Mouse (Mus musculus) liver, embryonic 11.5 days (tissue): ENCODE measurements around the gene Card10. TPM values are rescaled to one million over a fixed set of nuclear protein-coding genes. Genes with fewer than 3 reads are reported as not detected.

Experiments used
- ATAC-seq: fragments of 200-750 bp; cut with Nextera tagmentation; replicated peaks from 2 replicates; pipeline ENCODE4 v1.8.0; 2017; ENCODE audit warnings: moderate number of reproducible peaks, mild to moderate bottlenecking, moderate TSS enrichment, moderate library complexity; ENCODE audit not compliant: low FRiP score
- DNase-seq: peaks from one replicate; pipeline ENCODE4 v3.0.0-alpha.2; 2017; ENCODE audit warnings: low spot score
- H3K27ac ChIP-seq: fragments of 300-500 bp; sonication (generic); 2 replicates; pipeline ENCODE4 v1.5.1; 2014; ENCODE audit warnings: mild to moderate bottlenecking, low read depth, low read length, control low read depth
- H3K27me3 ChIP-seq: fragments of 300-500 bp; sonication (generic); replicated peaks from 2 replicates; pipeline ENCODE4 v1.6.1; 2014; ENCODE audit warnings: low read length, mixed read lengths; ENCODE audit not compliant: control insufficient read depth, insufficient read depth
- H3K36me3 ChIP-seq: fragments of 300-500 bp; sonication (generic); 2 replicates; pipeline ENCODE4 v1.6.1; 2014; ENCODE audit warnings: mild to moderate bottlenecking, low read length, moderate library complexity, mixed read lengths; ENCODE audit not compliant: control insufficient read depth, insufficient read depth
- H3K4me1 ChIP-seq: fragments of 300-500 bp; sonication (generic); replicated peaks from 2 replicates; pipeline ENCODE4 v1.6.1; 2014; ENCODE audit warnings: low read length, mixed read lengths; ENCODE audit not compliant: control insufficient read depth, insufficient read depth
- H3K4me2 ChIP-seq: fragments of 300-500 bp; sonication (generic); 2 replicates; pipeline ENCODE4 v1.6.1; 2014; ENCODE audit warnings: mild to moderate bottlenecking, control low read depth, moderate library complexity
- H3K4me3 ChIP-seq: fragments of 300-500 bp; sonication (generic); 2 replicates; pipeline ENCODE4 v1.5.1; 2014; ENCODE audit warnings: low read depth, low read length, control low read depth
- H3K9ac ChIP-seq: fragments of 300-500 bp; sonication (generic); 2 replicates; pipeline ENCODE4 v1.6.1; 2014; ENCODE audit warnings: low read depth, low read length, control low read depth
- H3K9me3 ChIP-seq: fragments of 300-500 bp; sonication (generic); 2 replicates; pipeline ENCODE4 v1.6.1; 2016; ENCODE audit warnings: low read length, inconsistent platforms, mixed read lengths; ENCODE audit not compliant: control insufficient read depth
- WGBS: fragments of 180-500 bp; shearing (Covaris S2); extraction: QIAGEN DNeasy Blood & Tissue Kit; methylation state at CpG from one replicate; pipeline ENCODE4 v1.1.7; 2014; 5-methylcytosine and 5-hydroxymethylcytosine counted together
- polyA plus RNA-seq: library from polyadenylated mRNA; unstranded; fragments of >200 nt; fragmentation: Nextera tagmentation; extraction: Ambion mirVana; gene quantifications from 2 replicates; pipeline ENCODE4 v1.2.1, GENCODE M21; 2014

Card10 gene
- polyA plus RNA-seq, 1 experiment from 2014 or later = 2.3 TPM

DNA sequence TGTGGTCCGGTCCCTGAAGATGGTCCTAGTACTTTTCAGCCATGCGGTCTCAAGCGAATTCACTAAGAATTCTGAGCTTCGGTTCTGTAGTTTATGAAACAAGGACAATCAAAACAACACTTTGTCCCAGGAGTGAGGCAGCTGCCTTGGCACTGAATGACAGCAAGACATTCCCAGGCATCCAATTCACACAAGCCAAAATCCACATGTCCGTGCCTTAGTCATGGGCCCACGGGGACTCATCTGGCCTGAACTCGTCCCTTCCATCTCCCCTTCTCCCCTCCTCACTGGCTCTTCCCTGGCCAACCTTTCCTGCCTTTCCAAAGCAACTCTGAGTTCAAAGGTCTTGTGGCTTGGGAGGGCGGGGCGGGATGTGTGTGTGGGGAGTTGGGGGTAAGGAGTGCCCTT is 16.4 kb downstream of the Card10 start:
- no peak overlapping the region for H3K4me2 ChIP-seq
- no peak for DNase-seq
- H3K9me3 ChIP-seq = no peaks in the 10 kb centered on the region
- 75% methylated on average over 9 of the region's 9 CpGs for WGBS
- no peak overlapping the region for H3K4me3 ChIP-seq
- no peaks in the 10 kb centered on the region for H3K27me3 ChIP-seq
- peaks cover 11% of the 10 kb centered on the region for H3K4me1 ChIP-seq
- no peaks in the 10 kb centered on the region for H3K36me3 ChIP-seq
- H3K27ac ChIP-seq = no peak overlapping the region; the same call in 1 of the 2 replicates
- no peak for ATAC-seq
- no peak overlapping the region for H3K9ac ChIP-seq

DNA sequence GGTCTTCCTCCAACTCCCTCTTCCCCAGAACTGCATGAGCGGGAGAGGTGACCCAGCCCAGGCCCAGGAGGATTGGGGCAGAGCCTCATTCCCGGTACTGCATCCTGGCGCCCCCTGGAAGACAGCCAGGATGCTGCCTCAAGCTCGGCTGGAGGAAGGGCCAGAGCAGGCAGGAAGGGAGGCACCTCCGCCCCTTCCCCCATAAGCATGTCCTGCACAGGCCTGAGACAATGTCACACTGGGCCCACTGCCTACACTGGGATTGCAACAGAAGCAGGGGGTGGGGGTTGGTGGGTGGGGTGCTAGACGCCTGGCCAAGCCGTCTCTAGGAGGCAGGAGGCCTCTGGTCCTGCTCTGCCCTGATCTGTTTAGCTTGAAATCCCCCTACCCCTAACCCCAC is 16.9 kb downstream of the Card10 start:
- Histone ChIP-seq H3K9me3 (no peaks in the 10 kb centered on the region), H3K4me3 (no peak overlapping the region), H3K27ac (no peak overlapping the region; the same call in 1 of the 2 replicates), H3K27me3 (no peaks in the 10 kb centered on the region), H3K4me2 (no peak overlapping the region), H3K4me1 (peaks cover 11% of the 10 kb centered on the region), H3K9ac (no peak overlapping the region), H3K36me3 (no peaks in the 10 kb centered on the region)
- WGBS = 25% methylated on average over 7 of the region's 7 CpGs
- no peak for DNase-seq
- no peak for ATAC-seq

DNA sequence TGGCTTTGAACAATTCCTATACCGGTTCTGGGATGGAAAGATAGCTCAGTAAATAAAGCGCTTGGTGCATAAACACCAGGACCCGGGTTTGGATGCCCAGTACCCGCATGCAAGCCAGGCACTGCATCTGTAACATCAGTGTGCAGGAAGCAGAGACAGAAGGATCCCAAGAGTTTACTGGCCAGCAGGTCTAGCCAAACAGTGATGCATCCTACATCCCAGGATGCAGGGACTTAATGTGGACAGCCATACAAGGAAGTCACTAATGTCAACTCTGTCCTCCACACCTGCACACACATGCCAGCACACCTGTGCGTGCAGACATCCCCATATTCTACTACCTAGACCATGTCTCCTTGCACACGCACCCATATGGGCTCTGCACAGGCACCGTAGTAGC is 17.6 kb downstream of the Card10 start:
- H3K27me3 ChIP-seq = no peaks in the 10 kb centered on the region
- H3K9ac ChIP-seq = no peak overlapping the region
- H3K9me3 ChIP-seq = no peaks in the 10 kb centered on the region
- no peak for DNase-seq
- H3K27ac ChIP-seq = no peak overlapping the region
- no peak overlapping the region for H3K4me2 ChIP-seq
- 85% methylated on average over 7 of the region's 7 CpGs for WGBS
- no peaks in the 10 kb centered on the region for H3K36me3 ChIP-seq
- peaks cover 11% of the 10 kb centered on the region for H3K4me1 ChIP-seq
- H3K4me3 ChIP-seq = no peak overlapping the region
- ATAC-seq = no peak

DNA sequence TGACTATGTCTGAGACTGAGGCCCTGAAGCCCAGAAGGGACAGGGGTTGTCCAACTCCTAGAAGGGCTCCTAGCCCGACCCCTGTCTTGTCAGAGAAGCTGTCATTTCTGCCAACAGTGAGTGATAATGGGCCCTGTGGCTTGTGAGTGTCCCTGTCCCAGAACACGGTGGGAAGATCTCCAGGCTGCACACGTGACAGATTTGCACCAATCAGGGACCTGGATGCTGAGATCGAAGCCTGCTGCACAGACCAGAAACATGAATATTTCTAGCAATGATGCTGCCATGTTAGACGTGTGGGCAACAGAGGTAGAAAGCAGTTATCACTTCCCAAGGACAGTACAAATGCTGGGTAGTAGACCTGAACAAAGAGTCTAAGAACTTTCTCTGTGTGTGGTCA is 18.3 kb downstream of the Card10 start:
- no peaks in the 10 kb centered on the region for H3K36me3 ChIP-seq
- no peak for ATAC-seq
- no peak overlapping the region for H3K4me2 ChIP-seq
- H3K4me3 ChIP-seq = no peak overlapping the region
- H3K9me3 ChIP-seq = no peaks in the 10 kb centered on the region
- H3K4me1 ChIP-seq = peaks cover 11% of the 10 kb centered on the region
- WGBS = 66% methylated on average over 5 of the region's 5 CpGs
- H3K27ac ChIP-seq = no peak overlapping the region
- H3K27me3 ChIP-seq = no peaks in the 10 kb centered on the region
- H3K9ac ChIP-seq = no peak overlapping the region
- no peak for DNase-seq

DNA sequence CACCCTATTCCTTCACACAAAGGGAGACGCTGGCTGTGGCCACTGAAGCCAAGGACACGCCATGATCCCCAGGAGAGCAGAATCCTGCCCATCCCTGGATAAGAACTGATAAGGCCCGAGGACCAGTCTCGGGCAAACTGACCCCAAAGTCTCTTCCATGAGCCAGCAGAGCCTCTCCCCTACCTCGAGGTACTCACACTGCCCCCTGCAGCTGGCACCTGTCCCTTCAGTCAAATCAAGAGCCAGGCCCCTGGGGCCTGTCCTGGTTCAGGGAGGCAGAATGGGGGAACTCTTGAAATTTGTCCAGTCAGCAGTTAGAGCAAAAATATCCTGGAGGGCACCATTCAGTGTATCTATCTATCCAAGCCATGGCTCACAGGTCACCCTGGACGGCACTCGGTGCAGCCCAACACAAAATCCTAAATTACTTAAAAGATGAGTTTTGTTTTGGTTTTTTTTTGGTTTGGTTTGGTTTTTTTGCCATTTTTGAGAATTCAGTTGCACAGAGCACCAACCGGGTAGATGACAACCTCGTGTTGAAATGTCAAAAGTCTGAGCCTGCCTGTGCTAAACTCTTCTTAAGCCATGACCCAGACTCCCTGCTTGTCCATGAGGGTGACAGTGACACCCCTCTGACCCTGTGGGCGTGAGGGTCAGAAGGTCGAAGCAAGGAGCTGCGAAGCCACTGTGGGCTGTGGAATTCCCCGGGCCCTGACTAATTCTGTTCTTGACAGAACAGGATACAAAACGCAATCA is 20.3 kb downstream of the Card10 start:
- ATAC-seq = no peak
- H3K9me3 ChIP-seq = no peaks in the 10 kb centered on the region
- peaks cover 16% of the 10 kb centered on the region for H3K4me1 ChIP-seq
- H3K27me3 ChIP-seq = no peaks in the 10 kb centered on the region
- no peak overlapping the region for H3K27ac ChIP-seq
- no peak overlapping the region for H3K9ac ChIP-seq
- H3K4me3 ChIP-seq = no peak overlapping the region
- WGBS = 68% methylated on average over 14 of the region's 14 CpGs
- no peak for DNase-seq
- no peaks in the 10 kb centered on the region for H3K36me3 ChIP-seq
- no peak overlapping the region for H3K4me2 ChIP-seq

DNA sequence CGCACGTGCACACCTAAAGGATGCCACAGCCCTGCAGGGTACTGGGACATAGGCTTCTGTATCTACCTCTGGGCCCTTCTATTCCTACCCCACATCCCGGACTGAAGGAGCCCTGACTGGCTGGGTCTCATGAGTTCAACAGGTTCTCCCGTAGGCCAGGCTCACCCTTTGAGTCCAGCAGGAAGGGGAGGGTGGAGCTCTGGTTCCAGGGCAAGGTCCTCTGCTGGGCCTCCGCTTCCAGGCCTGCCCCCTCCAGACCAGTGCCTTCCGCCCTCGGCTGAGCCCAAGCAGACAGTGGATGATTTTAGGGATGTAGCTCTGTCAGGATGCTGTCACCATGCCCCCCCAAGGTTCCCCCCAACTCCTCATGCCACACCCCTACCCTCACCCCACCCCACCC is 21.9 kb downstream of the Card10 start:
- no peak overlapping the region for H3K9ac ChIP-seq
- ATAC-seq (no peak), DNase-seq (no peak)

DNA sequence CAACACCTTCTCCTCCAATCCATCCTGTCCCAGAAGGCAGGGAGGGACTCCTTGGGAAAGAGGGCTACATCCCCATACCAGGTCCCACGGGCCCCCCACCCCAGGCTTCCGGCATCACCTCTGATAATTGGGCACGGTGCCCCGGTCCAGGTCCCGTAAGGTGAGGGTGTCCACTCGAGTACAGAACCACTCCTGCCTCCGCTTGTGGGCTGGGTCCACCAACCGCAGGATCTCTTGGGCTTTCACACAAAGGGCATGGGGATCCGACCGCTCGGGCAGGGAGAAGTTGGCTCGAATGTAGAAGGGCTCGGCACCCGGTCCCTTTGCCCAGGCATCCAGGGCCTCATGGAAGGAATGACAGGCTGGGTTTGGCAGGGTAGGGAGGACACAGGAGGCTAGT is 22.5 kb downstream of the Card10 start:
- Histone ChIP-seq H3K27me3 (no peaks in the 10 kb centered on the region), H3K36me3 (peaks cover 2% of the 10 kb centered on the region; the same call in 1 of the 2 replicates), H3K9me3 (no peaks in the 10 kb centered on the region), H3K4me3 (no peak overlapping the region), H3K27ac (no peak overlapping the region), H3K9ac (no peak overlapping the region), H3K4me2 (no peak overlapping the region), H3K4me1 (0 out of 2 replicates have a peak, but pooled peaks cover 5% of the 10 kb centered on the region)
- 88% methylated on average over 14 of the region's 14 CpGs for WGBS
- ATAC-seq (no peak), DNase-seq (no peak)

More for the DNA sequence above, 21.9 kb downstream of the Card10 start:
- Histone ChIP-seq H3K36me3 (no peaks in the 10 kb centered on the region), H3K4me1 (peaks cover 8% of the 10 kb centered on the region; the same call in 1 of the 2 replicates), H3K27me3 (no peaks in the 10 kb centered on the region), H3K9me3 (no peaks in the 10 kb centered on the region), H3K4me3 (no peak overlapping the region), H3K27ac (no peak overlapping the region), H3K4me2 (no peak overlapping the region)
- WGBS = 76% methylated on average over 7 of the region's 7 CpGs

DNA sequence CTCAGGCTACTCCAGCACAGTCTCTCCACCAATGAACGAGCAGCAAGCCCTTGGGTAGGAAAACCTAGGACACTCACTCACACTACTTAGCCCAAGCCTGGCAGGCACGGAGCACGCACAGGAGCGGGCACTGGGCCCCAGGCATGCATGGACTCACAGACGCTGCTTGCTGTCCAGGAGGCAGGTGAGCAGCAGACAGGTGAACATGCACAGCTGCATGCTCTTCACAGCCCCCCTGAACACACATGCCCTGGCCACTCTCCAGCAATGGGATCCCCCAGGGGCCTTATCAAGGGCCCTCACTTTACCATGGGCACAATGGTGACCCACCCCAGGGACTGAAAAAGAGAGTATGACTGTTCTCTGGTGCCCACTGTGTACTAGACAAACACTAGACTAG is 23.2 kb downstream of the Card10 start:
- Histone ChIP-seq H3K4me2 (no peak overlapping the region), H3K27me3 (no peaks in the 10 kb centered on the region), H3K36me3 (peaks cover 2% of the 10 kb centered on the region; the same call in 1 of the 2 replicates), H3K4me3 (no peak overlapping the region), H3K4me1 (0 out of 2 replicates have a peak, but pooled peaks cover 5% of the 10 kb centered on the region), H3K27ac (no peak overlapping the region), H3K9me3 (no peaks in the 10 kb centered on the region), H3K9ac (no peak overlapping the region)
- DNase-seq (no peak), ATAC-seq (no peak)
- WGBS = 77% methylated on average over 5 of the region's 5 CpGs

DNA sequence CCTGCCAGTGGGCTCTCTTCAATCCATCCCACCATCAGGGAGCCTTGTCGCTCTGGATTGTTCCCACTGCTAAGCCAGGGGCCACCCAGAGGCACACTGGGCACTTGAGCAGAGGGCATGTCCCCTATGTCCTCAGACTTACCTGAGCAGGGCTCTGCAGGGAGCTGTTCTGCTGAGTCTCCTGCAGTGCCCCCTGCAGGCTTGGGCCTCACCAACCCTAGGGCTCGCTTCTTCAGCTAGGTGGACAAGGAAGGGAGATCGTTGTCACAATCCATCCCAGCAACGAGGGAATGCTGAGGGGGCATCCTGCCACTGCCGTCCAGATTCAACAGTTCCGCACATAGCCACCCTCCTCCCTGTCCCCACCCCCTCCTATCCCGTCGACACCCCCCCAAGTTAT is 23.6 kb downstream of the Card10 start:
- Histone ChIP-seq H3K9me3 (no peaks in the 10 kb centered on the region), H3K27ac (no peak overlapping the region), H3K4me1 (0 out of 2 replicates have a peak, but pooled peaks cover 5% of the 10 kb centered on the region), H3K36me3 (peaks cover 2% of the 10 kb centered on the region; the same call in 1 of the 2 replicates), H3K4me3 (no peak overlapping the region), H3K27me3 (no peaks in the 10 kb centered on the region), H3K9ac (no peak overlapping the region), H3K4me2 (no peak overlapping the region)
- ATAC-seq (no peak), DNase-seq (no peak)
- 76% methylated on average over 8 of the region's 8 CpGs for WGBS
